Mouse (Mus musculus): ENCODE measurements around the gene Ptprd.
"Not testable (repeated sequence)": the region's sequence is repeated elsewhere in the genome, so short reads cannot be mapped to it uniquely, and the experiment has no call there.

The Ptprd gene

GRCm38 (mm10) chr4:77880213-77880612 is 331.5 kb downstream of the Ptprd start:
- DNase-seq: no peak

GRCm38 (mm10) chr4:77861269-77861668 is 350.5 kb downstream of the Ptprd start:
- no peak for DNase-seq

GRCm38 (mm10) chr4:77797391-77797790 is 414.4 kb downstream of the Ptprd start:
- not testable (repeated sequence) for DNase-seq

GRCm38 (mm10) chr4:77777237-77777636 is 434.5 kb downstream of the Ptprd start:
- DNase-seq: no peak

- DNase-seq: no peak
Measured at GRCm38 (mm10) chr4:77763790-77764189, 448.0 kb downstream of the Ptprd start.

GRCm38 (mm10) chr4:77743391-77743790 is 468.4 kb downstream of the Ptprd start:
- no peak for DNase-seq

GRCm38 (mm10) chr4:77721908-77722307 is 489.9 kb downstream of the Ptprd start:
- no peak for DNase-seq

- no peak for DNase-seq
Measured at GRCm38 (mm10) chr4:77717792-77718191, 494.0 kb downstream of the Ptprd start.

GRCm38 (mm10) chr4:77710231-77710630 is 501.5 kb downstream of the Ptprd start:
- no peak for DNase-seq

- no peak for DNase-seq
Measured at GRCm38 (mm10) chr4:77698294-77698693, 513.5 kb downstream of the Ptprd start.

- DNase-seq: no peak
Measured at GRCm38 (mm10) chr4:77675798-77676197, 536.0 kb downstream of the Ptprd start.

- DNase-seq: no peak
Measured at GRCm38 (mm10) chr4:77664761-77665160, 547.0 kb downstream of the Ptprd start.

GRCm38 (mm10) chr4:77662309-77662708 is 549.5 kb downstream of the Ptprd start:
- no peak for DNase-seq

GRCm38 (mm10) chr4:77655669-77656068 is 556.1 kb downstream of the Ptprd start:
- DNase-seq: no peak

GRCm38 (mm10) chr4:77649615-77650325 is 562.0 kb downstream of the Ptprd start:
- no peak for DNase-seq

- DNase-seq: no peak
Measured at GRCm38 (mm10) chr4:77648911-77649310, 562.9 kb downstream of the Ptprd start.

- DNase-seq: no peak
Measured at GRCm38 (mm10) chr4:77647451-77648137, 564.2 kb downstream of the Ptprd start.

GRCm38 (mm10) chr4:77644435-77644834 is 567.3 kb downstream of the Ptprd start:
- DNase-seq: peak in 1 of 2 experiments; percentile 27

- DNase-seq: no peak
Measured at GRCm38 (mm10) chr4:77640022-77640421, 571.7 kb downstream of the Ptprd start.

GRCm38 (mm10) chr4:77613129-77613528 is 598.6 kb downstream of the Ptprd start:
- no peak for DNase-seq

- no peak for DNase-seq
Measured at GRCm38 (mm10) chr4:77586624-77587023, 625.1 kb downstream of the Ptprd start.

- no peak for DNase-seq
Measured at GRCm38 (mm10) chr4:77586222-77586621, 625.5 kb downstream of the Ptprd start.

- DNase-seq: peak in 1 of 2 experiments; percentile 58
Measured at GRCm38 (mm10) chr4:77558404-77559202, 653.2 kb downstream of the Ptprd start.

- no peak for DNase-seq
Measured at GRCm38 (mm10) chr4:77555841-77556240, 655.9 kb downstream of the Ptprd start.

Data from kidney, postnatal 25 days (tissue).